Mouse (Mus musculus): ENCODE data around the gene Cdc42se2. TPM values are rescaled to one million over a fixed set of nuclear protein-coding genes. Genes with fewer than 3 reads are reported as not detected.

The Cdc42se2 gene
- polyA plus RNA-seq, 1 experiment from 2014 or later = 65.1 TPM

Other genes with a start within 250 kb of the Cdc42se2 start
- gene Lyrm7, start 73.2 kb upstream of the Cdc42se2 start, polyA plus RNA-seq (2014; fragmentation: Nextera tagmentation; extraction: Ambion mirVana) = 17.5 and 21.7 TPM in 2 replicates
- 705 and 753 TPM in 2 replicates for gene Hint1, start 78.7 kb upstream of the Cdc42se2 start, polyA plus RNA-seq (2014; fragmentation: Nextera tagmentation; extraction: Ambion mirVana)
- gene Gpx3, start 114.8 kb upstream of the Cdc42se2 start, polyA plus RNA-seq (2014; fragmentation: Nextera tagmentation; extraction: Ambion mirVana) = 1,228 and 1,448 TPM in 2 replicates
- 19.3 and 20.5 TPM in 2 replicates for gene Tnip1, start 175.2 kb upstream of the Cdc42se2 start, polyA plus RNA-seq (2014; fragmentation: Nextera tagmentation; extraction: Ambion mirVana)
- gene Anxa6, start 245.8 kb upstream of the Cdc42se2 start, polyA plus RNA-seq (2014; fragmentation: Nextera tagmentation; extraction: Ambion mirVana) = 369 and 384 TPM in 2 replicates